Mouse (Mus musculus) CH12.LX (cell line): ENCODE results near the gene Pitpnm3. TPM values are rescaled to one million over a fixed set of nuclear protein-coding genes. Genes with fewer than 3 reads are reported as not detected.

Source experiments
- DNase-seq: peaks from one replicate; pipeline ENCODE4 v3.0.0-alpha.2; 2013; ENCODE audit errors: extremely low read depth
- H3K27ac ChIP-seq: 2 replicates; pipeline ENCODE4 v1.5.1; 2012; ENCODE audit warnings: low read depth, mild to moderate bottlenecking, control low read depth, moderate library complexity; ENCODE audit not compliant: insufficient read depth
- H3K27me3 ChIP-seq: replicated peaks from 2 replicates; pipeline ENCODE3; 2012; ENCODE audit warnings: inconsistent platforms
- H3K36me3 ChIP-seq, 2 experiments: replicated peaks in 1 of 2; 2 replicates each; pipeline versions ENCODE3 to v1.6.1; 2012; ENCODE audit warnings: inconsistent platforms in 1 of 2, low read length in 1 of 2, mild to moderate bottlenecking in 1 of 2, mixed read lengths in 1 of 2, moderate library complexity in 1 of 2; ENCODE audit not compliant: control insufficient read depth in 1 of 2, insufficient read depth in 1 of 2
- H3K4me1 ChIP-seq, 2 experiments: 2 replicates each; pipeline ENCODE4 v1.6.1; 2012; ENCODE audit warnings: inconsistent platforms in 1 of 2, moderate library complexity in 1 of 2; ENCODE audit not compliant: insufficient read depth in 2 of 2, control insufficient read depth in 1 of 2
- H3K4me2 ChIP-seq: 2 replicates; pipeline ENCODE4 v1.6.1; 2012; ENCODE audit warnings: low read depth, mild to moderate bottlenecking, control low read depth; ENCODE audit not compliant: poor library complexity, insufficient read depth, severe bottlenecking
- H3K4me3 ChIP-seq, 3 experiments: fragments of 150-350 bp in 1 of 3; sonication (generic) in 1 of 3; replicated peaks in 1 of 3; 2 replicates each; pipeline versions ENCODE3 to v1.5.1; 2011 to 2012; ENCODE audit warnings: low read depth in 2 of 3, low read length in 2 of 3, mild to moderate bottlenecking in 2 of 3, moderate library complexity in 2 of 3, control low read depth in 1 of 3, improper control_type of control experiment in 1 of 3, inconsistent platforms in 1 of 3, mixed read lengths in 1 of 3; ENCODE audit not compliant: poor library complexity in 1 of 3
- H3K79me2 ChIP-seq: replicated peaks from 2 replicates; pipeline ENCODE4 v1.6.1; 2012; ENCODE audit warnings: mild to moderate bottlenecking, moderate library complexity; ENCODE audit not compliant: control insufficient read depth, poor library complexity, insufficient read depth, severe bottlenecking; ENCODE audit errors: extremely low read depth
- H3K9ac ChIP-seq: 2 replicates; pipeline ENCODE4 v1.6.1; 2012; ENCODE audit warnings: low read depth, mild to moderate bottlenecking, control low read depth, moderate library complexity; ENCODE audit not compliant: insufficient read depth
- H3K9me3 ChIP-seq: replicated peaks from 2 replicates; pipeline ENCODE3; 2012; ENCODE audit warnings: low read length, inconsistent platforms, mixed read lengths
- CHD1 ChIP-seq: IDR thresholded peaks from 2 replicates; pipeline ENCODE4 v1.6.1; 2012; ENCODE audit warnings: low read depth, low read length, improper control_type of control experiment, inconsistent platforms
- CHD2 ChIP-seq: IDR thresholded peaks from 2 replicates; pipeline ENCODE4 v1.6.1; 2011; ENCODE audit warnings: low read length, improper control_type of control experiment
- E2F4 ChIP-seq: IDR thresholded peaks from 2 replicates; pipeline ENCODE4 v1.6.1; 2011; ENCODE audit warnings: low read depth, low read length, improper control_type of control experiment; ENCODE audit not compliant: insufficient replicate concordance
- ETS1 ChIP-seq: conservative IDR thresholded peaks from 2 replicates; pipeline ENCODE4 v1.6.1; 2012; ENCODE audit warnings: low read depth, mild to moderate bottlenecking, inconsistent platforms, low read length, improper control_type of control experiment, moderate library complexity
- GABPA ChIP-seq: IDR thresholded peaks from 2 replicates; pipeline ENCODE4 v1.6.1; 2012; ENCODE audit warnings: low read depth, low read length, improper control_type of control experiment, inconsistent platforms; ENCODE audit not compliant: insufficient replicate concordance
- HCFC1 ChIP-seq: IDR thresholded peaks from 2 replicates; pipeline ENCODE4 v1.6.1; 2012; ENCODE audit warnings: low read depth, mild to moderate bottlenecking, inconsistent platforms, low read length, improper control_type of control experiment
- IRF4 ChIP-seq: IDR thresholded peaks from 2 replicates; pipeline ENCODE4 v1.6.1; 2014; ENCODE audit warnings: low read depth, mild to moderate bottlenecking, inconsistent platforms, low read length, improper control_type of control experiment
- JUN ChIP-seq: IDR thresholded peaks from 2 replicates; pipeline ENCODE4 v1.6.1; 2011; ENCODE audit warnings: low read depth, mild to moderate bottlenecking, low read length, improper control_type of control experiment, moderate library complexity; ENCODE audit not compliant: insufficient read depth
- JUND ChIP-seq: conservative IDR thresholded peaks from 2 replicates; pipeline ENCODE4 v1.6.1; 2011; ENCODE audit warnings: low read depth, low read length, improper control_type of control experiment
- KAT2A ChIP-seq: IDR thresholded peaks from 2 replicates; pipeline ENCODE4 v1.6.1; 2012; ENCODE audit warnings: low read length, improper control_type of control experiment, inconsistent platforms; ENCODE audit not compliant: insufficient replicate concordance
- MAX ChIP-seq: IDR thresholded peaks from 2 replicates; pipeline ENCODE4 v1.6.1; 2011; ENCODE audit warnings: low read length, improper control_type of control experiment
- NELFE ChIP-seq: IDR thresholded peaks from 2 replicates; pipeline ENCODE4 v1.6.1; 2011; ENCODE audit warnings: low read depth, low read length, improper control_type of control experiment
- NRF1 ChIP-seq: IDR thresholded peaks from 2 replicates; pipeline ENCODE4 v1.6.1; 2014; ENCODE audit warnings: low read depth, mild to moderate bottlenecking, inconsistent platforms, low read length, improper control_type of control experiment, moderate library complexity
- POLR2AphosphoS2 ChIP-seq: IDR thresholded peaks from 2 replicates; pipeline ENCODE4 v1.6.1; 2011; ENCODE audit warnings: low read depth, low read length, improper control_type of control experiment
- SMC3 ChIP-seq: IDR thresholded peaks from 2 replicates; pipeline ENCODE4 v1.6.1; 2011; ENCODE audit warnings: low read depth, low read length, improper control_type of control experiment
- TBP ChIP-seq: conservative IDR thresholded peaks from 2 replicates; pipeline ENCODE4 v1.6.1; 2011; ENCODE audit warnings: low read depth, low read length, improper control_type of control experiment
- ZKSCAN1 ChIP-seq: IDR thresholded peaks from 2 replicates; pipeline ENCODE4 v1.6.1; 2012; ENCODE audit warnings: low read depth, inconsistent platforms, low read length, improper control_type of control experiment, borderline replicate concordance
- dilution Hi-C: fragments of 300-500 bp; cut with MboI; formaldehyde crosslinking; loops from 2 replicates; pipeline ENCODE4 v1.14.3; 2020; ENCODE audit warnings: low sequenced_read_pairs; ENCODE audit not compliant: extremely low pct_unique_long_range_greater_than_20kb, extremely low pct_ligation_motif_present
- in situ Hi-C: fragments of 300-500 bp; cut with MboI; formaldehyde crosslinking; loops from 3 replicates; pipeline ENCODE4 v1.14.3; 2019; ENCODE audit warnings: low sequenced_read_pairs, low pct_ligation_motif_present, low pct_unique_long_range_greater_than_20kb, mixed read lengths
- polyA plus RNA-seq: library from polyadenylated mRNA; unstranded; fragments of >175 nt; gene quantifications from 2 replicates; pipeline ENCODE4 v1.2.1, GENCODE M21; 2012; ENCODE audit warnings: low read depth; ENCODE audit not compliant: insufficient read length
- total RNA-seq, 2 experiments: library from RNA; depleted of rRNA; stranded (reverse); fragments of 300-350 nt in 1 of 2; fragments of >200 nt in 1 of 2; gene quantifications; 2 replicates each; pipeline ENCODE4 v1.2.3; 2012 to 2014

Pitpnm3 gene
- total RNA-seq (2012; rRNA removed) (0.04 and 0.59 TPM in 2 replicates), total RNA-seq (2014; rRNA removed) (0.08 TPM in 1 of 2 replicates, not detected in the other), polyA plus RNA-seq (0.31 and 0.35 TPM in 2 replicates)

DNA sequence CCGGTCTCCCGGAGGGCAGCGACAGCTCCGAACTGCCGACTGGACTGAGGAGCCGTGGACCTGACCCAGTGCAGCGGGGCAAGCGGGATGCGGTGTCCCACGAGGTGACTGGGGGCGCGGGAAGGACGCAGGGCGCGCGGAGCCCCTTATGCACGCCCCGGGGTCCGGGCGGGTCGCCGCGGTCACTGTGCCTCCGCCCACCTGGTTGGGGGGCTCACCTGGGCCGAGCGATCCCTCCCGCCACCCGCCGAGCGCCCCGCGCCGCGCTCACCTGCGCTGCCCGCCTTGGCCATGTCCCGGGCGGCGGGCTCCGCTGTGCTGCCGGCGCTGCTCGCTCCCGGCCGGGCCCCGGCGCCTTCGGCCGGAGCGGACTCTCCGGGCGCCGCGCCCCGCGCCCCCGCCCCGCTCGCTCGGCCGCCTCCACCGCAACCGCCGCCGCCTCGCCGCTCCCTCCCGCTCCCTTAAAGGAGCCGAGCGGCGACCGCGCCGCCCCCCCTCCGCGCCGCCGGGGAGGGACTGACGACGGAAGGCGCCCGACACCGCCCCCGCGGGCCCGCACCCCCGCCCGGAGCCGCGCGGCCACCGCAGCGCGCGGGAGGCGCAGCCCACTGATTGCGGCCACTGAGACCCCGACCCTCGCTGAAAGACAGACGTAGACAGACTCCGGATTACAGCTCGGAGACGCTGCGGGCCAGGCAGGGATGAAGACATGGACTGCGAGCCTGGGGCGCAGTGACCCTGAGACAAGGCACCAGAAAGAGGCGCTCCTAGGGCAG lies at the start of gene Pitpnm3:
Gene Pitpnm3 (minus strand): TSS at position 396 of the 776 bp plus-strand sequence.
- H3K36me3 ChIP-seq: no peaks in the 10 kb centered on the region
- no peak within 1 kb of the TSS for H3K4me3 ChIP-seq
- DNase-seq: no peak
- in situ Hi-C loops (no loop called here), dilution Hi-C loops (no loop called here)
- H3K79me2 ChIP-seq: no peaks in the 10 kb centered on the region
- no peaks in the 10 kb centered on the region for H3K9me3 ChIP-seq
- no peak within 1 kb of the TSS for H3K9ac ChIP-seq
- TF ChIP-seq KAT2A (no peak), TBP (no peak), JUN (no peak), CHD1 (no peak), POLR2AphosphoS2 (no peak), ETS1 (no peak), CHD2 (no peak), NRF1 (no peak), GABPA (no peak), ZKSCAN1 (no peak), NELFE (no peak), SMC3 (no peak), IRF4 (no peak), MAX (no peak), JUND (no peak)
- peaks cover 74% of the 10 kb centered on the region for H3K27me3 ChIP-seq
- peaks cover under 1% of the 10 kb centered on the region in 2 experiments; a peak in 3 of 4 replicates for H3K4me1 ChIP-seq
- H3K27ac ChIP-seq: no peak within 1 kb of the TSS
- no peak within 1 kb of the TSS for H3K4me2 ChIP-seq

DNA sequence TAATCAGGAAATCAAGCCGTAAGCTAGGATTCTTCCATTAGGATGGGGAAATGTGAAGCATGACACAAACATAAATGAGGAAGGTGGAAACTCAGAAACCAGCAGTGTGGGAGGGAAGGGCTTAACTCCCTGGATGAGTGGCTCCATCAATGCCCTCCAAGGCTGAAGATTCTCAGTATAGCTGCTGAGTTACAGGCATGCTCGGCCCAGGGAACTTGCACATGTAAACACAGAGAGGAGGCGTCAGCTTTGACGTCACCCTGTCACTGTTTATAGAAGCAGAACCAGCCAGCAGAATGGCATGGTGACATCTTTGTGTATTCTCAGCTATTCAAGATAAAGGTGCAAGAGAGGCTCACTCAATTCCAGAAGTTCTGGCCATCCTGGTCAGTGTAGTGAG lies 48.7 kb upstream of the Pitpnm3 start:
- H3K27me3 ChIP-seq: no peaks in the 10 kb centered on the region
- peaks cover 0 to 7% of the 10 kb centered on the region in 2 experiments; a peak in 1 of 4 replicates for H3K4me1 ChIP-seq
- in situ Hi-C loops (no loop called here), dilution Hi-C loops (no loop called here)
- no peak for TF ChIP-seq POLR2AphosphoS2
- TF ChIP-seq HCFC1: no peak
- no peak for TF ChIP-seq E2F4
- no peak for DNase-seq
- H3K9me3 ChIP-seq: no peaks in the 10 kb centered on the region
- peaks cover 25 to 66% of the 10 kb centered on the region in 2 experiments for H3K36me3 ChIP-seq
- no peak overlapping the region for H3K4me2 ChIP-seq
- H3K79me2 ChIP-seq: no peaks in the 10 kb centered on the region
- no peak overlapping the region for H3K27ac ChIP-seq
- no peak overlapping the region for H3K4me3 ChIP-seq
- H3K9ac ChIP-seq: no peak overlapping the region
